Mouse (Mus musculus) R1 (cell line): ENCODE data around the gene Pnliprp1.

ENCODE experiments used
- DNase-seq: peaks from one replicate; pipeline ENCODE4 v3.0.0-alpha.2; 2018; ENCODE audit warnings: low read depth, low spot score

Pnliprp1 gene

DNA sequence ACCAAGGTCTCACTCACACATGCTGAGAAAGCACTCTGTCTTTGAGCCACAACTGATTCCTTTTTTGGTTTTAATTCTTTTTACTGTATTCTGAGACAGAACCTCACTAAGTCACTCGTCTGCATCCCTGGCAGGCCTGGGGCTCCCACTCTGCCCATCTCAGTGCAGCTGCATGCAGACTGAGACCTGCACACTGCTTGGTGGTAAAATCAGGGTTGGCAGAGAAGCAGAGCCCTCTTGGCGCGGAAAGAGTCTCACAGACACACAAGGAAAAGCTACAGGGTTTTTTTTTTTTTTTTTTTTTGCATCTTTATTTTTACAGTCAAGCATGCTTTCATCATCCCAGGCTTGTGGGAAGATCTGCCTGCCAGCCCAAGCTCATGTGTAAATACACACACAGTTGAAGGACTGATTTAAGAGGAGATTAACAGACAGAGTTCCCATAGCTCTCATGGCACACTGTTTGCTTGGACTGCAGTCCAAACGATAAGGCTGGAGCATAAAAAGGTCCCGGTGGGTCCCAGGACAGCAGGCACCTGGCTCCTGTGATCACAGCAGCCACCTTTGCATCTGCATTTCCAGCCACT lies at the start of gene Pnliprp1:
Pnliprp1 (plus strand) TSS at position 443 of the 587 bp plus-strand sequence.
- DNase-seq: no peak

DNA sequence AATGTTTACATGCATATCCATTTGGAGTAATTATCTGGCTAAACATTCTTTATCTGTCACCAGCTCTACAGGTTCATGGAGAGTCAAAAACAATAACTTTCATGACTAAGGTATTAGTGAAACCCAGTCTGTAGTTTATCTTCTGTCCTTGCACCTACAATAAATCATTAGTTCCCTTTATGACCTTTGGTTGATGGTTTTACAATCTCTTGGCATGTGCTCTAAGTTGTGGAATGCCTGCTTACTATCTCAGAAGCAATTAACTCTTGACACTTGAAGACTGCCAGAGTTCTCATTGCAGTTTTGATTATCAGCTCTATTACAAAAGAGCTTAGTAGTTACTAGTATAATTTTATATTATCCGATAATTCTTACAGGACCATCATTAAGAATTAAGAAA lies 39.8 kb upstream of the Pnliprp1 start:
- no peak for DNase-seq

DNA sequence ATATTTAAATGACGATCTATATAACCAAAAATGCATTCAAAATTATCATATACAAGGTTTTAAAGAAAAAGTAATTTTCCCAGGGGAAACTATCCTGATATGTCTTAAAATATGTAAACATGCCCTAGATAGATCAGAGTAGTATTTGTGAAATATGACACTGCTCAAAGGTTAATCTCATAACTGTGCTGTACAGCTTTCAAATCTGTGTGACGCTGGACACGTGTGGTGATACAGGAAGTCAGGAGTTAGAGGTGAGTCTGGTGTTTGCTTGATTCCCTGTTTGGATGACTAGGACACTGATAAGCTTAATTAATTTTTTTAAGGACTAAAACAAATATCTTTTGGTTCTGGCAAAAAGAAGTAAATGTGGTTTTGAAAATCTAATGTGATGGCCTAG lies 33.4 kb upstream of the Pnliprp1 start:
- no peak for DNase-seq

DNA sequence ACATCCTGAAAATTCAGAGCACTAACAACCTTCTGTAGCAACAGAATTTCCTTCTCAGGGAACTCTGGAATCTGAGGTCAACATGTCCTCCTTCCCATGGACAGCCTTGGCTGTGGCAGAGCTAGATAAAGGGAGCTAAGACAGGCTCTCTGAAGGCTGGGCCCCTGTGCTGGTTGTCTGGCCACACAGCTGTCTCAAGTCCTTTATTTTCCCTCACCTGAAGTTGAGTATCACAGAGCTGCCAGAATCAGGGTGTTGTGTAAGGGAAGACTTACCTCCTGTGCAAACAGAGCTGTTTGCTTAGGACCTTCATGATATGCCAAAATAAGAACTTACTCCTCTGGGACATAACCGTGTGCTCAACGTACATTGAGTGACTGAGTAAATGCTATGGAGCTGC lies 32.5 kb upstream of the Pnliprp1 start:
- DNase-seq: no peak

DNA sequence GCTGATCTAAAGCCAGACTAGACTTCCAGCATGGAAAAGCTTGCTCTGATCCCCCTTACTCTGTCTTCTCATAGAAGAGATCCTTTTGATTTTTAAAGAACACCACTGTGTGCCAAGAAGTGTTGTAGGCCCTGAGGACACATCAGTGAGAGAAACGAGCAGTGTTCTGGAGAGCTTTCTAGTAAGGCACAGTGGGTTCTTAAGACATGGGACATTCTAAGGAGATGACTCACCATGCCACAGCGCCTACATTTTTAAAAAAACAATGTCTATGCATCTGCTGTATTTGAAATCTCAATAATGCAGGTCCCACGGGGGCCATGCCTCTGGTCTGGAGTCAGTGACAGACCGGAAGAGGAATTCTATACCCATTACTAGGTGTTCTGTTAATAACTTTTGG lies 24.1 kb upstream of the Pnliprp1 start:
- no peak for DNase-seq

DNA sequence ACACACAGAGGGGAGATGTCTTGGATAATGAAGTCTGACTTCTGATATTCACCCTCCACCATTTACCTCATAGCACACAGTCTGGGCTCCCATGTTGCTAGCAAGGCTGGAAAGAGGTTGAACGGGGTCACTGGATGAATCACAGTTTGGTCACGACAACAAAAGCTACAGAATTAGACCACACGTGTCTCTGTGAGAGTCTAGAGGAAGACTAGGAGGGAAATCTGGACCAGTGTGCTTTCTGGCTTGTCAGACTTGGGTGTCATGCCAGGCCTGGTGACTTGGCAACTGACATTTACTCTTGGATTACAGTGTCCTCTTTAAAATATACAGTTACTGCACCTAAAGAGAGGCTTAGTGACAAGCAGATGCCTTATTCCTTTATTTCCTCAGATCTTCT lies 20.1 kb upstream of the Pnliprp1 start:
- no peak for DNase-seq

DNA sequence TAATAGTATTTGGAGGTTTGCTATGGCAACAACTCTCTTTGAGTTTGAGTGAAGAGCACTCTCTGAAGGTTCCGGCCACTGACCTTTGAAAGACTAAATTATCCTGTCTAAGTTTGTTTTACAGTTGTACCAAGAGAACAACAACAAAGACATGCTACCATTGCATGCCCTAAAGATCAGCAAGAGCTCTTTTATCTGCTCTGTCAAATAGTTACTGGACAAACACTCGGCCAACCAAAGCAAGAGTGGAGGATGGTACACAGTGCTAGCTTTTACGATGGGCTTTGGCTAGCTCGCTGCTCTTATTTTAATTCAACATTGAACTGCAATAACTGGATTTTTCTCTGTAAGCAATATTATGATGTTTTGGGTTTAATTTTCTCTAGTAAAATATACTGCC lies 10.8 kb upstream of the Pnliprp1 start:
- no peak for DNase-seq

DNA sequence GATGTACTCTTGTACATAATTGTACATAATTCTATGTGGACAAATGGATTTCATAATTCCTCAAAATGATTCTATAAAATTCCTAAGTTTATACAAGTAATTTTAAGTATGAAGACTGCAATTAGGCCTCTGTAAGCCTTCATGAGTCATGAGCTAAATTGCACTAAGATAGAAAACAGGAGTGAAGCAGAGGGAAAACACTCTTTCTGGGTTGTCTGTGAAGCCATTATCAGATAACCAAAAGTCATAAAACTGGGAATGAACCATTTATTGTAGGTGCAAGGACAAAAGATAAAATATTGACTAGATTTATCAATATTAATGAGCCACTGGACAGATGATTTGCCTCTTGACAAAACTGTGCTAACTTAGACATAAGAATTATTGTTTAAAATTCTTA lies 8.2 kb upstream of the Pnliprp1 start:
- DNase-seq: no peak

DNA sequence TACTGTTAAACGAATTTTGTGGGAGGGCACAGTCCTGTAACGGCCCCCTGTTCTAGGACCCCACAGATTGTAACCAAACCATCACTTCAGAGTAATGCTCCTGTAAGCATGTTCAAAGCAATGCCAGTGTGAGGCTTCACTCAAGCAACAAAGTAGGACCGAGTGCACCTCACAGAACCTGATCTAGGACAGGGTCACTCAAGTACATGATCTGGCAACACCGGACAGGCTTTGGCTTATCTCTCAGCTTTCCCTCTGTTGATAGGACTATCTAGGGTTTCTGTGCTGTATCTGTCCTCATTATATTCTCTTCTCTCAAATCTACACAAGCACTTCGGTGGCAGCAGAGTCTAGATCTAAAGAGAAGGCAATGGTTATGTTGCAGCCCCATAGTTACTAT lies 2.1 kb upstream of the Pnliprp1 start:
- DNase-seq: no peak

DNA sequence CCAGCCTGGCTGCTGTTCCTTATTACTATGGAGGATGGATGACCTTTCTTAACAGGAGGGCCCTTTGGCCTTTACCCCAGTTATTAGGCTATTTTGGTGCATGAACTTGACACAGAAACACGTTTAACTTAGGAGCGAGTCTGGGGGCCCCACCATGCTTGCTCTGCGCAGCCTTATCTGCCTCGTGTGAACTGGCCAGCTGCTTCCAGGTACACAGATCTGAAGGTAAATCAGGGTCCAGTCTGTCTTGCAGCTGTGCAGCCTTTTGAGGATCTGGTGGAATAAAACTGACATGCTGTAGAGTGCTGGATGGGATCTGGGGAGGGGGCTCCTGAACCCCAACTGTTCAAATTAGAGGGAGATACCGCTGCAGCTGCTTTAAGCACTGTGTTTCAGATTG lies 931 bp upstream of the Pnliprp1 start:
- no peak for DNase-seq

DNA sequence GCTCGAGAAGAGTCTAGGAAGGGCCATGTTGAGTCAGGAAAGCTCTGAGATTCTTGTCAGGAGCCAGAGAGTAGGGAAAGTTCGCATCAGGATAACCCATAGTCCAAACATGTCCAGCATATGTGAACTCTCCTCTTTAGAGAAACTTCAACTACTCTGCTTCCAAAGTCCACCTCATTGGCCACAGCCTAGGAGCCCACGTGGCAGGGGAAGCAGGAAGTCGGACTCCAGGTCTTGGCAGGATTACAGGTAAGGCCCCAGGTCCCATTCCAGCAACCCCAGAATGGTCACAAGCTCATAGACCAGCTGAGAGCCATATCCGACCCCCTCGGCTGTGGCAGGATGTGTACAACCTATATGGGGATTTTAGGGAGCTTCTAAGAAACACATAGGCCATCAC lies 4.5 kb downstream of the Pnliprp1 start:
- no peak for DNase-seq

DNA sequence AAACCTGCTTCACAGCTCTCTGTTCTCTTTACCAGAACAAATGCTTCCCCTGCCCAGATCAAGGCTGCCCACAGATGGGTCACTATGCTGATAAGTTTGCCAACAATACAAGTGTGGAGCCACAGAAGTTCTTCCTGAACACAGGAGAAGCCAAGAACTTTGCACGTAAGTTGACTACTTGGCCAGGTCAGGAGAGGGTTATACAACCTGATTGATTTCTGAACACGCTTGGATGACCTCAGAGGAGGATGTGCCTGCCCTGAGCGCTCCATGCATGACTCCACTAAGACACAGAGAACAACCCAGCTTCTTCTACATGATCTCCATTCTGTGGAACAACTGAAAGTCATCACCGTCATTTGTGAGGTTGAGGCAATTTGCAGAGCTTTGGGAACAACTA lies 9.4 kb downstream of the Pnliprp1 start:
- no peak for DNase-seq

DNA sequence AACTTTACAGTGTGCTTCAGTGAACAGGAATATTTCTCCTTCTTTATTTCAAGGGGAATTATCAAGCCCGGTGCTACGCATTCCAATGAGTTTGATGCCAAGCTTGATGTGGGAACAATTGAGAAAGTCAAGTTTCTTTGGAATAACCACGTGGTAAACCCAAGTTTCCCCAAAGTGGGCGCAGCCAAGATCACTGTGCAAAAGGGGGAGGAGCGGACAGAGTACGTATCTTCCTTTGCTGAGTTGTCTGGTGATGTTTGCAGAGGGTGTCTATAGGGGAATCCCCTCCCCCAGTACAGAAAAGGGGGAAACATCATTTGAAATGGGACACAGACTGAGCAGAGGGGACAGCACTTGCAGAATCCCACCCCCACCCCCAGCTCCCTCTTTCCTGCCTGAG lies 12.3 kb downstream of the Pnliprp1 start:
- no peak for DNase-seq

DNA sequence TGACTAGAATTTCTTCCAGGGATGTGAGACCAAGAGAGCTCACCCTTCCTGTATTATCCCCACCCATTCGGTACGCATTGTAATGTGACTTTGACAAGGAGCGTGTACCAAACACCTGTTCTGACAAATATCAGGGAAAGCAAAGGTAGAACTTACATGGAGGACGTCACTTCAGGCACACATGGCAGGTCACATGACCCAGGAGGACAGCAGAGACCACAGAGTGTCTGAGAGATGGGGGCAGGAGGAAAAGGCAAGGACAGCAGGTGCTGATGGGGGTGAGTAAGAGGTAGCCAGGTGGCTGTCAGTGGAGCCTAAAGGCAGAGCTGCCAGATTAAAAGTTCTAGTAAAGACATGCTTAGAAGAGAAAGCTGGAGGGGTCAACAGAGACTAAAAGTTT lies 14.0 kb downstream of the Pnliprp1 start:
- DNase-seq: no peak

DNA sequence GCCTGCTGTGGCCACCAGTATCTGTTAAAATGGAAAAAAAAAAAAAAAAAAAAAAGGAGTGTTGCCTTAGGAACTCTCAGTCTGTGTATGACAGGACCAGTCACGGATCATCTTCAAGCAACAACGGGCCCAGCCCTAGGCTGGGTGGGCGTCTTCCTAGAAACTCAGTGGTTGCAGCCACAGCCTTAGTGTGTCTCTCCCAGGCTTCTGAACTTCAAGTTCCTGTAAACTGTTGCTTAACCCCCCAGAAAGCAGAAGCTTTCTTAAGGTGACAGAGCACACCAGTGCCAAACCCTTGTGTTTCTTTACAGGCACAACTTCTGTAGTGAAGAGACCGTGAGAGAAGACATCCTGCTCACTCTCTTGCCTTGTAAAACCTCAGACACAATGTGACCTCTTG lies 15.0 kb downstream of the Pnliprp1 start:
- DNase-seq: no peak

DNA sequence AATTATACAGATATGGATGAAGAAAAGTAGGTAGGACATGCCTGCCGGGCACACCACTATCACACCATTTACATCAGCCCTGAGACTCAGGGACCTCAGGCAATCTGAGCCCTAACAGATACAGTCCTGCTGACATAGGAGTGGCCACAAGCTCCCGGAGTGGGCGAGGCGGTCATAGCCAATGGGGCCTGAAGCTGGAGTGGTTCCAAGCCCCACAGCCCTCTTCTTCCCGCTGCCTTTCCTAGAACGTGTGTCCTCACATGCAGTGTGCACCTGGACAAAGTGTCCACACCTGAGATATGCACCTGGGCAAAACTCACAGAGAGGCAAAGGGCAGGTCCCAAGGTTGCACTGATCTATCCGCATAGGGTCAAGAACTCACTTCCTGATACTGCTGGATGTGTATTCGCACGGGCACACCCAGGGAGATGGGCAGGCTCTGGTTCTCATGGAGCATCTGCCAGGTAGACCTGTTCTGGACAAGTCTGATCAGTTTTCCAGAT lies 18.9 kb downstream of the Pnliprp1 start:
- DNase-seq: no peak

DNA sequence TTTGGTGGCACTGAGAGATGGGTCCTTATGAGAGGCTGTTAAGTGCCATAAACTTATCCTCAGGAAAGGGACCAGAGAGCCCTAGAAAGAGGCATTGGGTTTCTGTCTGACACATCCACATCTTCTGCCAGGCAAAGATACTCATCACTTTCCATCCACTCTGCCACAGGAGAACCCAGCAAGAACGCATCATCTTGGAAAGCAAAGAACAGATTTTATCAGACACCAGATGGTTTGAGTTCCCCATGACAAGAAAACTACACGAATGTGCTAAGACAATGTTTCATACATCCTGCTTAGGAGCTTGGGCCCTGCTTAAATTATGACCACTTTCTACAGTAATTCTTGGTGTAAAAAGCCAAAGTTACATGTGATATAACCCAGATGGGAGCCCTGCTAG lies 22.1 kb downstream of the Pnliprp1 start:
- no peak for DNase-seq

DNA sequence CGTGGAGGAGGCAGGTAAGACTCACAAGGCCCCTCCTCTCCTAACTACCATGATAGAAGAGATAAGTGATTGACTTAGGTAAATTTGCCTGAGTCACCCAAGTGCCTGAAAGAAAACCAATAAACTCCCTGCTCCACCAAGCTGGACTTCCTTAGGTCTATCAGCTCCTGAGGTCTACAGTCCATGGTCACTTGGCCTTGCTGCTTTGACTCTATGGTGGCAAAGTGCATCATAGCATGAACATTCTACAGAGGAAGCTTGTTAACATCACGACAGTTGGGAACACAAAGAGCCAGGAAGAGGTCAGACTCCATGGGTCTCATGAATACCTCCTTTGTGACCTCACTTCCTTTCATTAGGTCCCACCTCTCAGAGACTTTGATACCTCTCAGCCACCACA lies 22.8 kb downstream of the Pnliprp1 start:
- no peak for DNase-seq

DNA sequence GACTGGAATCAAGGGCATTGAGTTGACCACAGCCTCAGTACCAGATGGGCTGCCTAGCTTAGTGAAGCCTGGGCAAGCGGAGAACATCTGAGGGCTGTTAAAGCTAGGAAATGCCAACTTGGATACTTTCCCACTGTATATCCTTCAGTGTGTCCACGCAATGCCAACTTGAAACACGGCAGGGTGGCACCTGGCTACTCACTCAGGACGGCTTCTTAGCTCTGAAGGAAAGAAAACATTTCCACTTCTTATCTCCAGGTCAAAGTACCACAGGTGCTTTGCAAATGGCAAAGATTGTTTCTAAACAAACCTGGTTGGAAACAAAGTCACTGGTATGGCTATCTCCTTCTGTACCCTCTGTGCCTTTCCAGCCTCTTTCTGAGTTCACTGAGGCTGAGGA lies 30.2 kb downstream of the Pnliprp1 start:
- no peak for DNase-seq

DNA sequence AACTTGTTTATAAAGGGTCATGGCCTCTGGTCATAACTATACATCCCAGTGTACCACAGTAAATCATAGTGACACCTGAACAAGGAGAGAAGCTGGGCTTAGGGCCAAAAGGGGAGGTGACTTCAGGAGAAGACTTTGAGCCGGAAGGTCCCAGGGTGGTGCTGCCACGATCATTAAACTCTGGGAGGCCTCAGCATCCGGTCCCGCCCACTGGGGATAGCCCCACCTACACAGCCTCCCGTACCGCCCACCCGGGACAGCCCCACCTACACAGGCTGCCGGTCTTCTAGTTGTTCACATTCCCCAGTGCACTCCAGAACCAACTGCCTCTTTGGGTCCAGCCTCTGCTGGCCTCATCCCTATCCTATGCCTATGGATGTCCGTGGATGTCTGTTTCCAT lies 30.7 kb downstream of the Pnliprp1 start, which contains the start of gene Pnliprp2:
Pnliprp2 (plus strand) TSS at position 297 of the 400 bp plus-strand sequence.
- DNase-seq: peak; percentile 75

DNA sequence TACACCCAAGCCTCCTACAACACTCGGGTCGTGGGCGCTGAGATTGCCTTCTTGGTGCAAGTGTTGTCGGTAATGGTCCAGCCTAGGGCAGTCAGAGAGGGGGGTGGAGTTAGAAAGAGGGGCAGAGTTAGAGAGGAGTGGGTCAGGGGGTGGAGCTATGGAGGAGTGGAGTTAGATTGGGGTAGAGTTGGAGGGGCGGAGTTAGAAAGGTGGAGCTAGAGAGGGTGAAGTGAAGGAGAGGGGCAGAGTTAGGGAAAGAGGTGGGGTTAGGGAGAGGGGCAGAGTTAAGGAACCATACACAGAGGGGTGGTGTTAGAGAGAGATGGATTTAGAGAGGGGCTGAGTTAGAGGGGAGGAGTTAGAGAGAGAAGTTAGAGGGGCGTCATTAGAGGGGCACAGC lies 33.6 kb downstream of the Pnliprp1 start:
- DNase-seq: peak; percentile 90

DNA sequence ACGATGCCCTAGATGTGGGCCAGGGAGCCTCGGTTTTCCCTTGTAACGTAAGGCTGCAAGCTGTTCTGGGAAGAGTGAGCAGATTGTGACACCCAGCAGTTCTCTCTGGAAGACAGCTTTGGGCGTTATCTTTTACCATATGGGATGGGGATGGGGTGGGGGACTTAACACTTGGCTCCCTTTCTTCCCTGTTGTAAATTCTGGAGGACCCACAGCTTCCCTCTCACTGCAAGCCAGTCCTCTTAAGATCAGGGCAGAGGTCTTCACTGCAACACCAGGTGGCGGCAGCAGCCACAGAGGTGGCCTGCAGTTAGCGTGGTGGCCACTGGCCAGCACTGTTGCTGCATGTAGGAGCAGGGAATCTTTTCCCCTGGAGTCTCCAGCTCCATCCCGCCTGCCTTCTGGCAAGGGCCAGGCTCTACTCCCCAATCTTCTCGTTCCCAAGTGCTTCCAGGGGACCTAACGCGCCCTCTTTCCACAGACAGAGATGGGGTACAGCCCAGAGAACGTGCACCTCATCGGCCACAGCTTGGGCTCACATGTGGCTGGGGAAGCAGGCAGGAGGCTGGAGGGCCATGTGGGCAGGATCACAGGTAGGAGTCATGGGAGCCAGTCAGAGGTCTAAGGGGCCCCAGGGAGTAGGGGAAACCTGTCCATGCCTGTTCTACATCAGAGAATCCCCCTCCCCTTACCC lies 34.3 kb downstream of the Pnliprp1 start:
- peak; percentile 56 for DNase-seq

DNA sequence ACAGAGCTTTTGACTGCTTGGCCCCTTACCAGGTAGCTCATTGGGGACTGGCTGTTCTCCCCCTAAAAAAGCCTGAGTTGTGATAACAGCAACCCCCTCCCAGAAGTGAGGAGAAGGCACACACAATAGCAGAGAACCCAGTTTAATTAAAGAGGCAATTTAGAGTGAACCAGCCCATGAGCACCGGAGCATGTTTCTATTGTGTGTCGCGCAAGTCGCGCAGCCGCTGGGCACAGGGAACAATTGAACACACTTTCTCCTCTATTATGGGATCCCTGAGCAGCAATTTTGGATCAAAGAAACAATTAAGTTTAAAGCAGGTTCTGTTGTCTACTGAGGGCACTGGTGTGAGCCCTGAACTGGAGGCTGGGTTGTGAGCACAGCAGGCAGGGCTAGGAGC lies 38.6 kb downstream of the Pnliprp1 start:
- DNase-seq: no peak

DNA sequence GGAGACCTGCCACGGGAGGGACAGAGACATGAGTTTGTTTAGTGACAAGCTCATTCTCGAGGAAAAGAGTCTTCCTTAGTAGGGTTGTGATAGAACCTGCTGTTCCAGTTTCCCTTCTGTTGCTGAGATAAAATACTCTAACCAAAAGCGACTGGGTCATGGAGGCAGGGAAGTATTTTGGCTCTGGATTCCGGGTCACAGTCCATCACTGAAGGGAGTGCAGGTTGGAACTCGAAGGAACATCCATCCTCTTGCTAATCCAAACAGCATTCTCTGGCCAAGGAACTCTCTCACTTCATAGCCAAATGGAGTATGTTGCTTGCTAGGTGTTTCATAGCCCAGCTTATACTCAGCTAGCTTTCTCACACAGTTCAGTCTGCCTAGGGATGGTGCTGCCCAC lies 47.8 kb downstream of the Pnliprp1 start:
- no peak for DNase-seq
